Mouse (Mus musculus) thymus, postnatal 36 days (tissue): ENCODE measurements around the gene Ei24.

Experiments
- DNase-seq, 2 experiments: peaks; one replicate each; pipeline ENCODE4 v3.0.0; 2022; ENCODE audit warnings: mixed read lengths in 2 of 2

The Ei24 gene

DNA sequence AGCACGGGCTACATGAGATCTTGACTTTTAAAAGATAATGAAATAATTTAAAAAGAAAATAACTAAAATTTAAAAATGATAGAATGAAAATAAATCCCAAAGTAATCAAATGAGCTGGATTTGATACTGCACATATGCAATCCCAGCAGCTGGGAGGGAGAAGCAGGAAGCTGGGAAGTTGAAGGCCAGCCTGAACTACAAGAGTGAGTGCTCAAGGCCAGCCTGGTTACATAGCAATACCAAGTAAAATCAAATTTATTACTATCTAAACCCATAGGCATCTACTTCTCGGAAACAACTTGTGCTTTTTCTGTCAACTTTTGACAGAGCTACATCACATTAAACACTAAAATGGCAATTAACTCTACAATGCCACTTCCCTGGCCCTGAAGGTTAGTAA lies 13.3 kb downstream of the Ei24 start:
- DNase-seq: no peak

DNA sequence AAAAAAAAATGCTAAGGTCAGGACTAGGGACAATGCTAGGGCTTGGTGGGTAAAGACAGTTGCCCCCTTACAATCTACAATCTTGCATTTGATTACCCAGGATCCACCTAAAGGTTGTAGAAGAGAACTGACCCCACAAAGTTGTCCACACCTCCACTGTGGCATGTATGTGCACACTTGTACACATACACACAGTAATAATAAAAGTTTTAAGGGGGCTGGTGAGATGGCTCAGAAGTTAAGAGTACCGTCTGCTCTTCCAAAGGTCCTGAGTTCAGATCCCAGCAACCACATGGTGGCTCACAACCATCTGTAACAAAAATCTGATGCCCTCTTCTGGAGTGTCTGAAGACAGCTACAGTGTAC lies 28.2 kb downstream of the Ei24 start:
- DNase-seq: no peak

DNA sequence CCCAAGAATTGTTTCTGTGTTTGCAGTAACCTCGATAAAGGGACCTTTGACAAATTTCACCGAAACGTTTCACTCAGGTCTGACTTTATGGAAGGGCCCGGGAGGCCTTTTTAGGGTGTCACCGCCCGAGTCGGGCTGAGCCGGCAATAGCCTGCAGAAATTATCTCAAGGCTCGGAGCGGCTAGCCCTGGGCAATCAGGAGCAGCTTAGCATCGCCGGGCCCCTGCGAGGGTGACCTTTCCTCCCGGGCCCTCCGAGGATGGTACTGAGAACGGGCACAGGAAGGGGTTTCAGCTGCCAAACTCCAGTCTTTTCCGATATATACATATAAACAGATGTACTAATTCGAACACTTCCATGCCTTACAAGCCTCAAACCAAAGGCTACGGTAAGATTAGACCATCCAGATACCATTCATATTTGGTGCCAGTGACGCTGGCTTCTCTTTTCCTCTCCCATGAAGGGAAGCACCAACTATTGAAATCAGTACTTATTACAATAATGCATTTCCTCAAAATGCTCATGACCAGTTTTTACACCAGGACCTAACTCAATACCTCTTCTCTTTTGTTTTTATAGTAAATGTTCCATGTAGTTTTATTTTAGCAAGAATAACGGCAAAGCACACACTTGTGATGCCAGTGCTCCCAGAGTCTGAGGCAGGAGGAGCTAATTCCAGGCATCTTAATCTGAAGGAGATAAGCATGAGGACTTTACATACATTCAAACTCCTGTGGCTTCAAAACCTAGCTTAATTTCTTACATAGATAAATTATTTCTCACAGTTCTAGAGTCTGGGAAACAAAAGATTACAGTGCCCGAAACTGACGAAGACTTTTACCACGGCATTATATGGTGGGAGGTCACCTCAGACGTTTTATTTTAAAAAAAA lies 28.8 kb downstream of the Ei24 start:
- peak; percentile 42 to 50 for DNase-seq

DNA sequence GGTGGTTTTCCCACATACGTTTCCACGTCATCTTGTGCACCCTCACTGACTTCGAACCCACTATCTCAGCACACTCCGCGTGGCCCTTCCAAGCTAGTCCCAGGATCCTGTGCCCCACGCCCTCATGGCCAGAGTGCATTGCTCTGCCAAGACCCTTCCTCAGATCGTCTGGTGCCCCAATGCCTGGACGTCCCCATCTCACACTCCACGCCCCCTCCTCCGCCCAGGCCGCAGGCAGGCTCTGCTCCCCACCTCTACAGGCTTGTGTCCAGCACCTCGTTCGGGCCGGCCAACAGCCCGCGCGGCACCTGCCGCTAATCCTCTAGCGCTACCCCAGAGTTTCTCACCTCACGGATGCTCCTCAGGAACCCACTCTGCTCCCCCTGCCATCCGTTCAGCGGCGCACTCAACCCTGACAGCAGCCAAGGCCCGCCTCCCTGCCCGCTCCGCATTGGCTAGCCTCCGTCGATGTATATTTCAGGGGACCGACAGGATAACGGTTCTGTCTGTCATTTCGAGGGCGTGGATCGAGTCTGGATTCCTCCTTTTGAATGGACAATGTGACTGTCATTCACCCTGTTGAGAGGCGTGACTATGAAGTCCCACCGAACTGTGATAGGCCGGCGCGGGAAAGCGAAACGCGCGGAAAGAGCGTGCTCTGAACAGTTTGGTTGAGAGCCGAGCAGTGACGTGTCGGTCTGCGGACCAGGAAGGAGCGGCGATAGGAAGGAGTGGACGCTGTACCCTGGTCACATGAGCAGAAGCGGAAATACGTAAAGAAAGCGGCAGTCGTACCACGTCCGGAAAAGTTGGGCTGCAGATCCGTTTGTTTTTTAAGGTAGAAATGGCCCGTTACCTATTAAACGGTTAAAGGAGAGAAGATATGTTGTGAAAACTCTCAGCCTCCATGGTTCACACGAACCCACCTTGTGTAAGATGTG lies 29.7 kb downstream of the Ei24 start, which contains the start of gene Stt3a:
Gene Stt3a, minus strand, starts transcription at position 477 of the 941 bp plus-strand sequence.
- peak; percentile 91 to 98 for DNase-seq

DNA sequence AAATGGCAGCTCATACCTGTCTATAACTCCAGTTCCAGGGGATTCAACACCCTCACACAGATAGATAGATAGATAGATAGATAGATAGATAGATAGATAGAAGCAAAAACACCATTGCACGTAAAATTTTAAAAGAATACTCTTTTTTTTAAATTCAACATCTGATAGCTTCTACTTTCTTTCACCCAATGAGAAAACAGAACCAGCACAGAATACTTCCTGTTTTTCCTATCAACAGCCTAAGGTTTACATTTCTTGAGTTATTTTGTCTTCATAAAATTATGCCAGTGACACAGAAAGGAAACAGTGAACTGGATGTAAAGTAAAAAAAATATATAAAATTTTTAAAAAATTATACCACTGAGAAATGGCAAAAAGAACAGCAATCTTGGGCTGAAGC lies 32.8 kb downstream of the Ei24 start:
- DNase-seq: no peak
